Comparison of ENCODE assay signal across 8 mouse cellular contexts in the genomic region with DNA sequence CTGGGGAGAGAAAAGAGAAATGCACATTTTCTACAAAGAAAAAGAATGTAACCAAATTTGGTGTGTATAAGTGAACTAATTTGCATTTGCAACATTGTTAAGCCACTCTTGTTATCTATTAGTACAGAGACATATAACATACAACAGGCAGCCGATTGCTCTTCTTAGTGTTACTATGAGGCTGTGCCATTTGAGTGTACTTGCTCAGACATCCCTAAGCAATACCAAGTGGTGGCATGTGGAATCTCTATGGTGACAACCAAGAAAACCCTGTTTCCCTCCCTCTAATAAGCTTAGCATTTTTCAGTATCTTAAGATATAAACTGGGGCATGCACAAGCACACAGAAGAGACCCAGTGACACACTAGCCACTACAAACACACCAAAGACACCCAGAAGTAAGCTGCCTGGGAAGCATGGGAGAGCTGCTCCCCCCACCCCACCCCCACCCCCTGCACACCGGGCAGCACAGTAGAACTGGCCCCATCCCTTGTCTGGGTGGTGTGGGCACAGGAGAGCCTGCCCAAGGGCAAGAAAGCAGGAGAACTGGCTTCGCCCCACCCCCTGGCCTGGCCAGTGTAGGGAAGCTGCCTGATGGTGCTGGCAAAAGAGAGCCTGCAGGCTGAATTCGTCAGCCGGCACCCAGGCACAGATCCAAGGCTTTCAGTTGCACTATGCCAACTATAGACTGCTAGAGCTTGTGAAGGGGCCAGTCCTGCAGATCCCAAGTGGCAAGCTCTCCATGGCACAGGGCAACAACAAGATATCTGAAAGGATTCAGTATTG.
DNase-seq lines count a peak whose midpoint lies in the region; ATAC-seq and TF ChIP-seq lines count a peak whose summit lies in the region.

No protein-coding gene starts in this region.

- H3K27ac ChIP-seq in cortical plate, adult 2 months (ENCODE audit: insufficient read depth, low read length) = peak overlapping the region; percentile 36; the same call in 1 of the 2 replicates
- peak overlapping the region in 1 of 2 experiments; percentile 67; a peak in 3 of 4 replicates for H3K27ac ChIP-seq in heart, embryonic 14.5 days (replicated peaks in 1 of 2; ENCODE audit: control insufficient read depth in 1 of 2, insufficient read depth in 1 of 2, low read depth in 2 of 2, low read length in 2 of 2)
- no peak overlapping the region for H3K27ac ChIP-seq in neural tube, embryonic 15.5 days (replicated peaks)
- no peak overlapping the region for H3K27ac ChIP-seq in intestine, embryonic 15.5 days

- peak; percentile 90 for ATAC-seq in heart, embryonic 14.5 days (ENCODE audit: insufficient number of reproducible peaks, insufficient read depth, low FRiP score, low read depth)
- ATAC-seq in neural tube, embryonic 15.5 days (ENCODE audit: low FRiP score) = peak; percentile 81
- no peak for ATAC-seq in intestine, embryonic 15.5 days

- TF ChIP-seq CTCF in cortical plate, adult 2 months (IDR thresholded peaks at IDR 0.05; ENCODE audit: extremely low read depth, insufficient read depth, low read length) = no peak

- H3K36me3 ChIP-seq in heart, embryonic 14.5 days (ENCODE audit: control insufficient read depth, insufficient read depth, low read length) = no peaks in the 10 kb centered on the region
- no peaks in the 10 kb centered on the region for H3K36me3 ChIP-seq in neural tube, embryonic 15.5 days
- no peaks in the 10 kb centered on the region for H3K36me3 ChIP-seq in intestine, embryonic 15.5 days

- no peak for TF ChIP-seq POLR2A in cortical plate, adult 2 months (IDR thresholded peaks at IDR 0.05; ENCODE audit: extremely low read depth, insufficient read depth, low read length)

- no peak overlapping the region for H3K4me3 ChIP-seq in cortical plate, adult 2 months (ENCODE audit: insufficient read depth, low read length)
- no peak overlapping the region for H3K4me3 ChIP-seq in heart, embryonic 14.5 days (ENCODE audit: control insufficient read depth in 1 of 2, insufficient read depth in 1 of 2, low read depth in 1 of 2, low read length in 2 of 2)
- H3K4me3 ChIP-seq in neural tube, embryonic 15.5 days (replicated peaks) = no peak overlapping the region
- H3K4me3 ChIP-seq in intestine, embryonic 15.5 days (replicated peaks) = no peak overlapping the region

- peak; percentile 13 for DNase-seq in urinary bladder, postnatal 10 days (ENCODE audit: low spot score)
- no peak for DNase-seq in urinary bladder, adult 18-20 months (ENCODE audit: low spot score in 2 of 2)
- peak; percentile 61 to 77 for DNase-seq in layer of hippocampus, postnatal 10 days (ENCODE audit: low spot score in 2 of 2)
- DNase-seq in ovary, adult 18-20 months (ENCODE audit: low spot score) = no peak

- H3K4me1 ChIP-seq in cortical plate, adult 2 months (ENCODE audit: control insufficient read depth, insufficient read depth, low read length) = peaks cover 4% of the 10 kb centered on the region
- peaks cover 2 to 11% of the 10 kb centered on the region in 2 experiments; a peak in 2 of 4 replicates for H3K4me1 ChIP-seq in heart, embryonic 14.5 days (ENCODE audit: control insufficient read depth in 2 of 2, insufficient read depth in 2 of 2, low read length in 2 of 2)
- H3K4me1 ChIP-seq in neural tube, embryonic 15.5 days = 0 out of 2 replicates have a peak, but pooled peaks cover 2% of the 10 kb centered on the region
- H3K4me1 ChIP-seq in intestine, embryonic 15.5 days (replicated peaks) = no peaks in the 10 kb centered on the region

- no peak overlapping the region for H3K9ac ChIP-seq in heart, embryonic 14.5 days (ENCODE audit: low read length)
- H3K9ac ChIP-seq in neural tube, embryonic 15.5 days (replicated peaks) = no peak overlapping the region
- no peak overlapping the region for H3K9ac ChIP-seq in intestine, embryonic 15.5 days

- H3K4me2 ChIP-seq in heart, embryonic 14.5 days (ENCODE audit: low read length) = no peak overlapping the region
- no peak overlapping the region for H3K4me2 ChIP-seq in neural tube, embryonic 15.5 days
- no peak overlapping the region for H3K4me2 ChIP-seq in intestine, embryonic 15.5 days (replicated peaks)

- no peaks in the 10 kb centered on the region for H3K9me3 ChIP-seq in heart, embryonic 14.5 days (ENCODE audit: control insufficient read depth, low read length)
- H3K9me3 ChIP-seq in neural tube, embryonic 15.5 days (replicated peaks) = no peaks in the 10 kb centered on the region
- H3K9me3 ChIP-seq in intestine, embryonic 15.5 days = no peaks in the 10 kb centered on the region

- WGBS in heart, embryonic 14.5 days = 48% methylated on average over 5 of the region's 5 CpGs
- 71% methylated on average over 5 of the region's 5 CpGs for WGBS in neural tube, embryonic 15.5 days
- 88% methylated on average over 5 of the region's 5 CpGs for WGBS in intestine, embryonic 15.5 days

- H3K27me3 ChIP-seq in heart, embryonic 14.5 days (ENCODE audit: control insufficient read depth, insufficient read depth, low read length) = no peaks in the 10 kb centered on the region
- H3K27me3 ChIP-seq in neural tube, embryonic 15.5 days (replicated peaks) = no peaks in the 10 kb centered on the region
- no peaks in the 10 kb centered on the region for H3K27me3 ChIP-seq in intestine, embryonic 15.5 days (replicated peaks)

Comparison
In these comparisons a context has a peak if more than half of its experiments do, and no peak if none do; other contexts are left out.
1. DNase-seq: peak in urinary bladder, postnatal 10 days (single experiment) and layer of hippocampus, postnatal 10 days (2 of 2); none in urinary bladder, adult 18-20 months (0 of 2) and ovary, adult 18-20 months (single experiment).